Mouse (Mus musculus) frontal cortex, postnatal 14 days (tissue): ENCODE results near the gene Gm49342.
A peak's percentile ranks its signal among the peaks of the same experiment; 100 is the strongest.

Experiments
- DNase-seq, 2 experiments: peaks; one replicate each; pipeline ENCODE4 v3.0.0; 2022; ENCODE audit warnings: low spot score in 2 of 2

Gene Gm49342

DNA sequence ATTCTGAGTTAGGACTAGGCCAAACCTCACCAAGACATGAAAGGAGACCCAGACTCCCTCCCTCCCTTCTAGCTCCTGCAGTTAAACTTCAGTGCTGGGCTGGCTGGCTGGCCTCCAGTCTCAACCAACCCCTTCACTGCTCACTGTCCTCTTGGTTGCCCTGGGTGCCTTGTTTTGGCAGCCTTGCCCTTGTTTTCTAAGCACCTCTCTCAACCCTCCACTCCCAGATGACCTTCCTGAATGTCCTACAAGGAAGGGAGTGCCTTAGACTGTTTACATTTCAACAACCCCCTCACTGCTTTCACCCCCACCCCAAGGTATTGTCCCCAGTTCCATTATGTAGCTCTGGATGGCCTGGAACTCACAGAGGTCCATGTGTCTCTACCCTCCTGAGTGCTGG lies 35.3 kb downstream of the Gm49342 start:
- DNase-seq: no peak

GRCm38 (mm10) chr14:50981207-50981606 lies 36.9 kb downstream of the Gm49342 start:
- DNase-seq: no peak

DNA sequence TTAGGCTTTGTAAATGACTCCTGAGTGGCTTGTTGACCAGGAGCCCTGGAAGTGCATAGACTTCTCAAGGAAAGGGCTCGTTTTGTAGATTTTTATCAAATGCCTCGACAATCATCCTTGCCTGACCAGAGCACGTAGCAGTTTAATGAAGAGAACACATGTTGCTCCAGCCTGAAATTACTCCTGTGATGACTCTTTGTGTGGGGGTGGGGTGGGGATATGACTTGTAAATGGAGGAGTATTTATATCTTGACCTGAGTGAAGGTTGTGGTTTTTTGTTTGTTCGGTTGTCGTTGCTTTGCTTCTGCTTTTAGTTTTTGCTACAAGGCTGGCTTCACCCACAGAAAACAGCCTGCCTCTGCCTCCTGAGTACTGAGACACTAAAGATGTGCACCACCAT lies 37.5 kb downstream of the Gm49342 start:
- no peak for DNase-seq

DNA sequence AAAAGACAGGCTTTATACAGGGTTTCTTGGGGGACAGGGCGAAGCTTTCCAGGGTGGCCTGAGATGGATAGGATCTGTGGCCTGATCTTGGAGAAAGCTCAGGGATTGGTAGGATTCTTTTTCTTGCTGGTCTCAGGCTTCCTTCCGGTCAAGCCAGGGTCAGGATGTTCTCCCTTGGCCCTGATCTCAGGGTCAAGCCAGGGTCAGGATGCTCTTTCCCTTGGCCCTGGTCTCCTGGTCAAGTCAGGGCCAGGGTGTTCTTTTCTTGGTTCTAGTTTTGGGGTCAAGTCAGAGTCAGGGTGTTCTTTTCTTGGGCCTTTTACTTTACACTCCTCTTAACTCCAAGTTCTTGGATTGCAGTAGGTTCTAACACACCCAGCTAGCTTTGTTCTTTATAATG lies 43.4 kb downstream of the Gm49342 start:
- no peak for DNase-seq

- no peak for DNase-seq
Measured at GRCm38 (mm10) chr14:50991037-50991436, 46.7 kb downstream of the Gm49342 start.

- no peak for DNase-seq
Measured at GRCm38 (mm10) chr14:50997088-50997487, 52.8 kb downstream of the Gm49342 start.

DNA sequence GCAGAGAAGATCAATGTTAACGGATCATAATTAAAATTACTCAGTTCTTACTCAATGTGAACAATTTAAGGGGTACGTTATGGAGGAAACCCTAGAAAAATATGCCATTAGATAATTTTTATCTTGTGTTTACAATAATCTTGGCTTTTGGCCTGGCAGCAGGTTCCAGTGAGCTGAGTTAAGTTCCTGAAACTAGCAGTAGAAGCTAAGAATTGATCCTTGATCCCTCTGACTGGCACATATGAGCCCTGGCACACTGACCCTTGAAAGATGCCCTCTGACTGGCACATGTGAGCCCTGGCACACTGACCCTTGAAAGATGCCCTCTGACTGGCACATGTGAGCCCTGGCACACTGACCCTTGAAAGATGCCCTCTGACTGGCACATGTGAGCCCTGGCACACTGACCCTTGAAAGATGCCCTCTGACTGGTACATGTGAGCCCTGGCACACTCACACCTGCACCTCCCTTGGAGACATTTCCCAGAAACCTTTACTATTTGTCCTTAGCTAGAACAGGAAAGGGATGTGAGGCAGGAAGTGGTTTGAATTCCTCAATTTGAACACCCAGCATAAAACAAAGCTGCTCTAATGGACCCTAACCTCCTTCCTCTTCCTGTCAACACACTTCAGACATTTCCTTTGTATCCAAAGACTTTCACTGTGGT lies 53.8 kb downstream of the Gm49342 start:
- DNase-seq: no peak

DNA sequence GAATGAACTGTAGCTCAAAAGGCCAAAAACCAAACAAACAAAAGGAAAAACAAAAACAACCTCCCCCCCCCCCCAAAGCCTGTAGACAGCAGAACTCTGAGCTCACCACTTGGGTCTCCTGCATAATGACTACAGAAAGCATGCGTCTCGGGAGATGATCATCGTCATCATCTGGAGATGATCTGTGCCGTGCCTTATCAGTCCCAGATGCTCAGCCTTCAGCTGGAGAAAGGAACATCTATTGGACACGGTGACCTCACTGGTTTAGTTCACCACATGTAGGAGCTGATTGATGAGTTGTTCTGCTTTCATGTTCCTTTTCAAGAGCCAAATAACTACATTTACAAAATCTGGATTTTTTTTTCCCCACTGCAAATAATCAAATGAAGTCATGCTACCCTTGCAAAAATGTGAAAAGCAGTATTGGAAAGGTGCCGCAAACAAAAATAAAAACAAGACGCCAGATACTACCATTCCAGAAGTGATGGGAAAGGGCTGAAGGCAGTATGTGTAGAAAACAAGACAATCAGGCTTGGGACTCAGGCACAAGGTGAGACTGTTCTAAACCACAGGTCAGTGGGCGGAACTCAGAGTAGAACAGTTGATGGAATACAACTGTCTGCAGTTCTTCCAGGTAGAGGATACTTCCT lies 63.0 kb downstream of the Gm49342 start, which contains the start of gene Rnase10:
TSS of gene Rnase10 (plus strand) at position 600 of the 650 bp plus-strand sequence.
- no peak for DNase-seq

GRCm38 (mm10) chr14:51007914-51008713 lies 63.8 kb downstream of the Gm49342 start:
- peak; percentile 47 to 49 for DNase-seq

DNA sequence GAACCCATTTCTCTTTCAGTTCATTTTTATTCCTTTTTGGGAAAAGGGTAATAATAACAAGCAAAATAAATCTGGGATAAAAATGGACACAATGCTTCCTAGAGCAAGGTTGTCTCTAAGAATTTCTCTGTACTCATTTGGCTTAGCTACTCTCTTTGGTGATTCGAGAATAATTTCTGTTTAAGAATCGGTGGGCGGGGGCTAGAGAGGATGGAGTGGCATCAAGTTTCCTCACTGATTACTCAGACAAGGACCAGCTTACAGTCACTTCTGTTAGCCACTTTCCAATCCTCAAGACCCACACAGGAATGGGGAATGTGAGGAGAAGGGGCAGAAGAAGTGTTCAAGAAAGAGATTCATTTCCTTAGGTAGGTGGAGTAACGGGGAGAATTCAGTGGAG lies 64.5 kb downstream of the Gm49342 start:
- DNase-seq: no peak

- no peak for DNase-seq
Measured at GRCm38 (mm10) chr14:51009572-51009971, 65.3 kb downstream of the Gm49342 start.
